Mouse (Mus musculus) cerebellum, adult 18-20 months (tissue): ENCODE results near the gene Wasf1.

ENCODE experiments used
- DNase-seq, 2 experiments: peaks; one replicate each; pipeline ENCODE4 v3.0.0; 2021

Gene Wasf1

GRCm38 (mm10) chr10:40984600-40984999 is 101.3 kb downstream of the Wasf1 start:
- no peak for DNase-seq

DNA sequence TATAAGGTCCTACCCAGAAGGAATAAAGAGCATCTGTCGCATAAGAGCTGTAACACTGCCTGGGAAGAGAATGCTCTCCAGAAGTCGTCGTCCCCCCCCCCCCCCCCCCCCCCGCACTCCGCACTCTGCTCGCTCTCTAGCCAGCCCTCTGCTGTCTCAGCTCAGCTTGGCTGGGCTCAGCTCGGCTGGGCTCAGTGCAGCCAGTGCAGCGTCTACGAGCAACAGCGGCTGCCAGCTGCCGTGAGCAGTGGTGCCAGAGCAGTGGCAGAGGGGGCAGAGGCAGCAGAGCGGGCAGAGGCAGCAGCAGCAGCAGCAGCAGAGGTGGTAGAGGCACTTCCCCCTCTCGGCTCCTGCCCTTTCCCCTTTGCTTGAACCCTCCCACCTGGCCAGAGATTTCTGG is 102.1 kb downstream of the Wasf1 start:
- DNase-seq, result no peak
